Mouse (Mus musculus): ENCODE measurements around the gene Nsg1.
A peak's percentile ranks its signal among the peaks of the same experiment; 100 is the strongest.

The Nsg1 gene

GRCm38 (mm10) chr5:38140893-38141292 lies 18.8 kb downstream of the Nsg1 start:
- DNase-seq: no peak

- no peak for DNase-seq
These were observed 22.5 kb downstream of the Nsg1 start for GRCm38 (mm10) chr5:38137163-38137562.

GRCm38 (mm10) chr5:38136247-38136646 lies 23.5 kb downstream of the Nsg1 start:
- no peak for DNase-seq

GRCm38 (mm10) chr5:38129339-38129738 lies 30.4 kb downstream of the Nsg1 start:
- DNase-seq: no peak

GRCm38 (mm10) chr5:38126519-38127306 lies 33.0 kb downstream of the Nsg1 start:
- DNase-seq: peak in 1 of 2 experiments; percentile 16

- no peak for DNase-seq
These were observed 38.0 kb downstream of the Nsg1 start for GRCm38 (mm10) chr5:38121699-38122098.

GRCm38 (mm10) chr5:38119268-38119667 lies 40.4 kb downstream of the Nsg1 start:
- no peak for DNase-seq

- DNase-seq: no peak
These were observed 42.7 kb downstream of the Nsg1 start for GRCm38 (mm10) chr5:38117056-38117455.

- no peak for DNase-seq
These were observed 45.2 kb downstream of the Nsg1 start for GRCm38 (mm10) chr5:38114526-38114925.

- DNase-seq: no peak
These were observed 52.9 kb downstream of the Nsg1 start for GRCm38 (mm10) chr5:38106807-38107206.

- DNase-seq: no peak
These were observed 53.5 kb downstream of the Nsg1 start for GRCm38 (mm10) chr5:38106080-38106697.

GRCm38 (mm10) chr5:38102945-38103344 lies 56.8 kb downstream of the Nsg1 start:
- DNase-seq: no peak

- no peak for DNase-seq
These were observed 60.5 kb downstream of the Nsg1 start for GRCm38 (mm10) chr5:38099139-38099676.

GRCm38 (mm10) chr5:38097501-38098093 lies 62.1 kb downstream of the Nsg1 start:
- DNase-seq: no peak

- no peak for DNase-seq
These were observed 65.4 kb downstream of the Nsg1 start for GRCm38 (mm10) chr5:38094331-38094730.

- DNase-seq: no peak
These were observed 67.8 kb downstream of the Nsg1 start for GRCm38 (mm10) chr5:38091966-38092304.

GRCm38 (mm10) chr5:38091046-38091965 lies 68.4 kb downstream of the Nsg1 start:
- DNase-seq: peak in 1 of 2 experiments; percentile 32

- DNase-seq: no peak
These were observed 69.1 kb downstream of the Nsg1 start for GRCm38 (mm10) chr5:38090581-38090980.

- no peak for DNase-seq
These were observed 69.6 kb downstream of the Nsg1 start for GRCm38 (mm10) chr5:38090111-38090510.
